Mouse (Mus musculus) B cell, adult 2 months (primary cell): ENCODE measurements around the gene Gm5294.
A peak's percentile ranks its signal among the peaks of the same experiment; 100 is the strongest.

Experiments used
- DNase-seq, 2 experiments: peaks; one replicate each; pipeline ENCODE4 v3.0.0; 2022

Gene Gm5294

GRCm38 (mm10) chr5:138819780-138820179 lies at the start of gene Gm5294:
Gene Gm5294, plus strand, starts transcription at chr5:138820080.
- no peak for DNase-seq

- DNase-seq: no peak
Observed at GRCm38 (mm10) chr5:138775096-138775495, 44.8 kb upstream of the Gm5294 start.

GRCm38 (mm10) chr5:138776346-138776745 lies 43.5 kb upstream of the Gm5294 start:
- no peak for DNase-seq

GRCm38 (mm10) chr5:138778731-138779463 lies 41.0 kb upstream of the Gm5294 start:
- no peak for DNase-seq

GRCm38 (mm10) chr5:138779655-138780054 lies 40.2 kb upstream of the Gm5294 start:
- DNase-seq: no peak

GRCm38 (mm10) chr5:138782697-138783096 lies 37.2 kb upstream of the Gm5294 start:
- no peak for DNase-seq

- no peak for DNase-seq
Observed at GRCm38 (mm10) chr5:138783181-138783580, 36.7 kb upstream of the Gm5294 start.

- DNase-seq: no peak
Observed at GRCm38 (mm10) chr5:138785986-138786515, 33.8 kb upstream of the Gm5294 start.

GRCm38 (mm10) chr5:138787648-138788047 lies 32.2 kb upstream of the Gm5294 start:
- DNase-seq: no peak

- no peak for DNase-seq
Observed at GRCm38 (mm10) chr5:138788481-138789211, 31.2 kb upstream of the Gm5294 start.

- no peak for DNase-seq
Observed at GRCm38 (mm10) chr5:138790954-138791480, 28.9 kb upstream of the Gm5294 start.

- DNase-seq: no peak
Observed at GRCm38 (mm10) chr5:138801588-138802116, 18.2 kb upstream of the Gm5294 start.

- no peak for DNase-seq
Observed at GRCm38 (mm10) chr5:138804286-138804685, 15.6 kb upstream of the Gm5294 start.

GRCm38 (mm10) chr5:138809767-138810166 lies 10.1 kb upstream of the Gm5294 start:
- no peak for DNase-seq

GRCm38 (mm10) chr5:138820717-138821332 lies 945 bp downstream of the Gm5294 start:
- DNase-seq: no peak

GRCm38 (mm10) chr5:138825090-138825489 lies 5.2 kb downstream of the Gm5294 start:
- no peak for DNase-seq

GRCm38 (mm10) chr5:138833406-138833805 lies 13.5 kb downstream of the Gm5294 start:
- no peak for DNase-seq

GRCm38 (mm10) chr5:138834910-138835309 lies 15.0 kb downstream of the Gm5294 start:
- no peak for DNase-seq

- DNase-seq: no peak
Observed at GRCm38 (mm10) chr5:138840981-138841380, 21.1 kb downstream of the Gm5294 start.

- DNase-seq: no peak
Observed at GRCm38 (mm10) chr5:138843168-138843824, 23.4 kb downstream of the Gm5294 start.

GRCm38 (mm10) chr5:138846506-138846905 lies 26.6 kb downstream of the Gm5294 start:
- no peak for DNase-seq

GRCm38 (mm10) chr5:138848102-138848501 lies 28.2 kb downstream of the Gm5294 start:
- peak; percentile 85 to 86 for DNase-seq
